Mouse (Mus musculus): ENCODE measurements around the gene Tnk2. TPM values are rescaled to one million over a fixed set of nuclear protein-coding genes. Genes with fewer than 3 reads are reported as not detected.
A peak's percentile ranks its signal among the peaks of the same experiment; 100 is the strongest.

The Tnk2 gene
- total and polyA plus RNA-seq, 2 experiments: 1.9 to 35.7 TPM

- Histone ChIP-seq H3K27ac (replicated peaks; ENCODE audit: insufficient read depth, low read depth, low read length) (peak overlapping the region; percentile 55), H3K4me1 (ENCODE audit: control insufficient read depth, insufficient read depth, low read length) (peaks cover 22% of the 10 kb centered on the region)
Measured at GRCm38 (mm10) chr16:32672250-32672649, 28.6 kb downstream of the Tnk2 start.

GRCm38 (mm10) chr16:32672861-32673560 lies 29.3 kb downstream of the Tnk2 start:
- DNase-seq (ENCODE audit: extremely low read depth, low read depth, low spot score): peak; percentile 90
- peaks cover 15% of the 10 kb centered on the region for H3K4me1 ChIP-seq (ENCODE audit: control insufficient read depth, insufficient read depth, low read length)
- no peaks in the 10 kb centered on the region for H3K27me3 ChIP-seq (ENCODE audit: control insufficient read depth, insufficient read depth, low read length)
- H3K27ac ChIP-seq (replicated peaks; ENCODE audit: insufficient read depth, low read depth, low read length): peak overlapping the region; percentile 85
- peaks cover 3% of the 10 kb centered on the region for H3K36me3 ChIP-seq (ENCODE audit: control insufficient read depth, insufficient read depth, low read length)
- H3K4me3 ChIP-seq (ENCODE audit: insufficient read depth, low read depth, low read length): peak overlapping the region; percentile 55
- WGBS: 28% methylated on average over 13 of the region's 13 CpGs
- no peak for TF ChIP-seq CTCF (IDR thresholded peaks at IDR 0.05; ENCODE audit: low read depth, low read length)
- peak; percentile 55; the same call in 1 of the 2 replicates for TF ChIP-seq POLR2A (IDR thresholded peaks at IDR 0.05; ENCODE audit: extremely low read depth, insufficient read depth, low read length)
- peak overlapping the region; percentile 74 for H3K9ac ChIP-seq (ENCODE audit: low read depth, low read length)
- H3K79me2 ChIP-seq (ENCODE audit: control insufficient read depth, insufficient read depth, low read length): peaks cover 6% of the 10 kb centered on the region; the same call in 1 of the 2 replicates

More at GRCm38 (mm10) chr16:32672250-32672649, 28.6 kb downstream of the Tnk2 start:
- H3K9ac ChIP-seq (ENCODE audit: low read depth, low read length): no peak overlapping the region
- H3K36me3 ChIP-seq (ENCODE audit: control insufficient read depth, insufficient read depth, low read length): peaks cover 3% of the 10 kb centered on the region; the same call in 1 of the 2 replicates
- DNase-seq (ENCODE audit: extremely low read depth, low read depth, low spot score): no peak
- H3K27me3 ChIP-seq (ENCODE audit: control insufficient read depth, insufficient read depth, low read length): no peaks in the 10 kb centered on the region
- peaks cover 6% of the 10 kb centered on the region; the same call in 1 of the 2 replicates for H3K79me2 ChIP-seq (ENCODE audit: control insufficient read depth, insufficient read depth, low read length)
- WGBS: 79% methylated on average over 7 of the region's 7 CpGs
- no peak overlapping the region for H3K4me3 ChIP-seq (ENCODE audit: insufficient read depth, low read depth, low read length)
- no peak for TF ChIP-seq CTCF (IDR thresholded peaks at IDR 0.05; ENCODE audit: low read depth, low read length)
- TF ChIP-seq POLR2A (IDR thresholded peaks at IDR 0.05; ENCODE audit: extremely low read depth, insufficient read depth, low read length): no peak

- 84% methylated on average over 17 of the region's 17 CpGs for WGBS
- no peak for TF ChIP-seq POLR2A (IDR thresholded peaks at IDR 0.05; ENCODE audit: extremely low read depth, insufficient read depth, low read length)
- TF ChIP-seq CTCF (IDR thresholded peaks at IDR 0.05; ENCODE audit: low read depth, low read length): no peak
- peaks cover 15% of the 10 kb centered on the region for H3K4me1 ChIP-seq (ENCODE audit: control insufficient read depth, insufficient read depth, low read length)
- H3K79me2 ChIP-seq (ENCODE audit: control insufficient read depth, insufficient read depth, low read length): peaks cover 6% of the 10 kb centered on the region; the same call in 1 of the 2 replicates
- H3K27me3 ChIP-seq (ENCODE audit: control insufficient read depth, insufficient read depth, low read length): no peaks in the 10 kb centered on the region
- no peak for DNase-seq (ENCODE audit: extremely low read depth, low read depth, low spot score)
- peak overlapping the region; percentile 54 for H3K9ac ChIP-seq (ENCODE audit: low read depth, low read length)
- H3K36me3 ChIP-seq (ENCODE audit: control insufficient read depth, insufficient read depth, low read length): peaks cover 3% of the 10 kb centered on the region
- peak overlapping the region; percentile 19; the same call in 1 of the 2 replicates for H3K4me3 ChIP-seq (ENCODE audit: insufficient read depth, low read depth, low read length)
- no peak overlapping the region; the same call in 1 of the 2 replicates for H3K27ac ChIP-seq (replicated peaks; ENCODE audit: insufficient read depth, low read depth, low read length)
Measured at GRCm38 (mm10) chr16:32674121-32674740, 30.6 kb downstream of the Tnk2 start.

GRCm38 (mm10) chr16:32677040-32677700 lies 33.5 kb downstream of the Tnk2 start:
- DNase-seq (ENCODE audit: extremely low read depth, low read depth, low spot score): no peak
- H3K9ac ChIP-seq (ENCODE audit: low read depth, low read length): no peak overlapping the region
- H3K27me3 ChIP-seq (ENCODE audit: control insufficient read depth, insufficient read depth, low read length): no peaks in the 10 kb centered on the region
- H3K36me3 ChIP-seq (ENCODE audit: control insufficient read depth, insufficient read depth, low read length): peaks cover 5% of the 10 kb centered on the region
- TF ChIP-seq CTCF (IDR thresholded peaks at IDR 0.05; ENCODE audit: low read depth, low read length): no peak
- no peak for TF ChIP-seq POLR2A (IDR thresholded peaks at IDR 0.05; ENCODE audit: extremely low read depth, insufficient read depth, low read length)
- WGBS: 84% methylated on average over 9 of the region's 10 CpGs
- peaks cover 15% of the 10 kb centered on the region for H3K4me1 ChIP-seq (ENCODE audit: control insufficient read depth, insufficient read depth, low read length)
- peaks cover 6% of the 10 kb centered on the region; the same call in 1 of the 2 replicates for H3K79me2 ChIP-seq (ENCODE audit: control insufficient read depth, insufficient read depth, low read length)
- no peak overlapping the region for H3K4me3 ChIP-seq (ENCODE audit: insufficient read depth, low read depth, low read length)
- no peak overlapping the region for H3K27ac ChIP-seq (replicated peaks; ENCODE audit: insufficient read depth, low read depth, low read length)

- H3K79me2 ChIP-seq (ENCODE audit: control insufficient read depth, insufficient read depth, low read length): peaks cover 6% of the 10 kb centered on the region; the same call in 1 of the 2 replicates
- DNase-seq (ENCODE audit: extremely low read depth, low read depth, low spot score): no peak
- peaks cover 10% of the 10 kb centered on the region for H3K4me1 ChIP-seq (ENCODE audit: control insufficient read depth, insufficient read depth, low read length)
- TF ChIP-seq POLR2A (IDR thresholded peaks at IDR 0.05; ENCODE audit: extremely low read depth, insufficient read depth, low read length): no peak
- no peak for TF ChIP-seq CTCF (IDR thresholded peaks at IDR 0.05; ENCODE audit: low read depth, low read length)
- no peak overlapping the region for H3K9ac ChIP-seq (ENCODE audit: low read depth, low read length)
- H3K36me3 ChIP-seq (ENCODE audit: control insufficient read depth, insufficient read depth, low read length): peaks cover 5% of the 10 kb centered on the region
- H3K27me3 ChIP-seq (ENCODE audit: control insufficient read depth, insufficient read depth, low read length): no peaks in the 10 kb centered on the region
- whole genome bisulfite sequencing: 95% methylated on average over 14 of the region's 14 CpGs
- H3K27ac ChIP-seq (replicated peaks; ENCODE audit: insufficient read depth, low read depth, low read length): no peak overlapping the region
- no peak overlapping the region for H3K4me3 ChIP-seq (ENCODE audit: insufficient read depth, low read depth, low read length)
Measured at GRCm38 (mm10) chr16:32677903-32678302, 34.2 kb downstream of the Tnk2 start.

Measured in liver, adult 2 months (tissue).